Mouse (Mus musculus) cerebellum, postnatal 25 days (tissue): ENCODE measurements around the gene Ropn1l.

Experiments
- DNase-seq, 2 experiments: peaks; one replicate each; pipeline ENCODE4 v3.0.0; 2021; ENCODE audit warnings: mixed read lengths in 2 of 2

Ropn1l gene

DNA sequence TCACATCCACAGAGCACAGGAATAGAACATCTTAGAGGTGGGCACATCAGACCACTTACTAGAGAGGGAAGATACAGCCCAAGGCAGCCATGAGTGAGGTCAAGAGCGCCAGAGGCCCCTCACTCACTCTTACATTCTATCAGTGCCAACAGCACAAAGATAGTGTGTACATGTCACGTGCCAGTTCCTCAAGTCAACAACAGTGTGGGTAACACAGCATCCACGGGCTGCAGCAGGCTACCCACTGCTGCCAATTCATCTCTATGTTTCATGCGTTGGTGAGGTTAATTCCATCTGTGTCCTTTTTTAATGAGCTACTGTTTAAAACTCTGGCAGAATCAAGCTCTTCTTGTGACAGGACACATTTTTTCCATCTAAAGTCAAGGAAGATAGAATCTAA is 10.8 kb downstream of the Ropn1l start:
- no peak for DNase-seq

DNA sequence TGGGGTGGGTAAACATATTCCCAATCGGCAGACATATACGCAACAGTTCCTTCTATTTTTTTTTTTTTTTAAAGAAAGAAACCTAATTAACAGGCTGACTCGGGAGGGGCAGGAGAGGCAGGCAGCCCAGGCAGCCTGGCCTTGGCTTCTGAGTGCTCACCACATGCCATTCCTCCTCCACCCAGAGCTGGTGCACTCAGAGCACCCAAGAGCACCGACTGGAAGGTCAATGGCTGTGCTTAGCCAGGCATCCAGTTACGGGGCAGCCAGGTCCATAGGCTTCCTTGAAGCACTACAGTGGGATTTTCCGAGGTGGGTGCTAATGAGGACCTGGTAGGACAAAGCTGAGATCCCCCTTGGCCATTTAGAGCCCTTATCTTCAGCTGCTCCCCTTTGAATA is 11.5 kb downstream of the Ropn1l start:
- DNase-seq, result no peak

DNA sequence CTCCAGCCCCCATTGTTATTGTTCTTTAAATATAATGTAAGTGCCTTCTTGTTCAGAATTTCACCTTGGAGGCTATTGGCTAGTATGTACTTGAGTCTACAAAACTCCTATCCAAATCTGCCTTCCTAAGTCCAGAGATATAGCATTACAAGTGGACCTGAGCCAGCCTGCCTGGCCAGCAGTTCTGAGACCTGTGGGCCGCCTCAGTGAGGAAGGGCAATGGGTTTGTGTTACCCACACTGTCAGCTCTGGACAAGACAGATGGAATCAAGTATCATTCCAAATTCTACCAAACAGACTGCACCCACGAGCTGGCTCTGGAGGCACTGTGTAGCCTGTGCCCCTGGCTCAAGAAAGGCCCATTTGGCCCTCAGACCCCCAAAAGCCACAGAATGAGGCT is 16.7 kb downstream of the Ropn1l start:
- no peak for DNase-seq

DNA sequence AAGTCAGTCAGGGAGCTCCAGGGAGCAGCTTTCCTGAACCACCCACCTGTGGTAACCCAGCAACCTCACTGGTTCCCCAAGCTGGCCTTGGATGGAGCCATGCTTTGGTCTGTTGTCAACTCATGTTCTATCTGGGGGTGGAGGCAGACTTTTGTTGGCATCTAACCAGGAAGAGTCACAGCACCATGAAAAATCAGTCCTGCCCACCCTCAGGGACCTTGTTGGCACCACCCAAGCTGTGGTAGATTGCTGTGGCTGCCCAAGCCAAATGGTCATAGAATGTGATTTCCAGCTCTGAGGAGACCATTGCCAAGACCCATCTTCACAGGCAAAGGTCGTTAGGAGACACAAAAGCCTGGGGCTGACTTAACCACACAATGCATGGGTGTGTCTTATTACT is 17.5 kb downstream of the Ropn1l start:
- no peak for DNase-seq

DNA sequence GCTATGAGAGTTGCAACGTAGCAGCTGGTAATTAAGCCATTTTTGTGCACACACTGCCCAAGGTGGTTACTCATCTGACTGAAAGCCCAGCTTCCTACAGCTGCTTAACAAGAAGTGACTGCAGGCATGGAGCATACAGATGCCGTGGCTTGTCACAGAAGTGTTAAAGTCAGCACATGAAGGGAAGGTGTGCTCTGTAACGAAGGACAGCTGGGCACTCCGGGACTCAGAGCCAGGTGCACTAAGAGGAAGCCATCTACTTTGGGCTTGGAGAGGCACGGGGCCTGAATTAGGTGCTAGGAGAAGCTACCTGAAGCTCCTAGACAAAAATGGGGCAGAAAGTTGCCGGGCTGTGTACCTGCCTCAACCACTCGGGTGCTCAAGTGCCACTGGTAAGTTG is 19.8 kb downstream of the Ropn1l start:
- DNase-seq, result no peak

DNA sequence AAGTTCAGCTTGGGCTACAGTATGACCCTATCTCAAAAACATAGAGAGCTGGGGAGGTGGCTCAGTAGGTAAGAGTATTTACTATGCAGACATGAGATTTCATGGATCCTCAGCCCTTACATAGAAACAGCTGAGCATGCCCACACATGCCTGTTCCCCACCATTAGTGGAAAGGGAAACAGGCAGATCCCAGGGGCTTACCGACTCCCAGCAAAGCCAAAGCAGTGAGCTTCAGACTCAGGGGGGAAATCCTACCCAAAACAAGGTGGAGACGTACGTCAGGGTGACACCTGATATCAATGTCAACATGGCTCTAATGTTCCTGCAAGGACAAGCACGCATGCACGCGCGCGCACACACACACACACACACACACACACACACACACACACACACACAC is 21.7 kb downstream of the Ropn1l start:
- no peak for DNase-seq

DNA sequence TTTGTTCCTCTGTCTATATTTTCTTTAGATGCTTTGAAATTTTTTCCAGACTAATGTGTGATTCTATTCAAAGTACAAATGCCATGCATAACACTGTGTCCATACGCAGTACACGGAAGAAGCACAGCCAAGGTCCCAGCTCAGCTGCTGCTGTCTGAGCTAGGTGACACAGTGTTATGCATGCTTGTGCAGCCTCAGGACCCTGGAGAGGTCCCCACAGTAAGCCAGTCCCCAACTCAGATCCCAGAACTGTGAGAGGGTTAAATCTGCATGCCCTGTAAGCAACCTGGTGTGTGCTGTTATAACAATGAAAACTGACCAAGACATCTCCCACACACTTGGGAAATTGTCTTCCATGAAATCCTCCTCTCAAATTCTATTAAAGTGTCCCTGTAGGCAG is 23.5 kb downstream of the Ropn1l start:
- no peak for DNase-seq

DNA sequence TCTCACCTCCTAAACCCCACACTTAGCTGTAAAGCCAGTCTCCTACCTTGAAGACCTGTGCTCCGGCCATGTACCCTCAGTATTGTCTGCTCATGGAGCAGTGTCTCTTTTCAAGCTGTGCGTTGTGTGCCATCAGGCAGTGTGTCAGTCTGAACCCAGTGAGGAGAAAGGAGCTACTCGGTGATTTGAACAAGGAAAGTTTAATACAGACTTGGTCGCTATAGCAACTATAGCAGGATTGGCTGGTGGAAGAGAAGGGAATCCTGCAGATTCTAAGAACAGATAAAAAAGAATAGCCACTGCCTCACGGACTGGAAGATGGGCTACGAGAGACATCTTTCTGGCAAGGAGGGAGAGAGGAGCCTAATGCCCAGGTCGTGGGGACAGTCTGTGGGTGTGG is 24.1 kb downstream of the Ropn1l start:
- no peak for DNase-seq

DNA sequence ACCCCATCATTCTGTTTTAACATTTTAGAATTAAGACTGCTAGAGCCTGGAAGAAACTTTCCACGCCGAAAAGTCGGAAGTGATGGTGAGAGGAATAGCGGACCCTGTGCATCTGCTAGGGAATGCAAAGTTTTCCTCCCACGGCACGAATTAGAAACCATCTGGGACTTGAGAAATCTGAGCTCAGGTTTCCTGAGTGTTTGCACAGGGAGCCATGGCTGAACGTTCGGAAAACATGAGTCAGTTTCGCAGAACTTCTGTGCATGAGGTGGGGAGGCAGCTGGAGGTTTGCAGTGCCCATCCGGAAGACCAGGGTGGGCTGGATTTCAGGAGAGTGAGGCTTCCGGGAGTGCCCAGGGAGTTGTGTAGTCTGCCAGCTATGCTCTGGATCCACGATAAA is 25.0 kb downstream of the Ropn1l start:
- DNase-seq, result no peak

DNA sequence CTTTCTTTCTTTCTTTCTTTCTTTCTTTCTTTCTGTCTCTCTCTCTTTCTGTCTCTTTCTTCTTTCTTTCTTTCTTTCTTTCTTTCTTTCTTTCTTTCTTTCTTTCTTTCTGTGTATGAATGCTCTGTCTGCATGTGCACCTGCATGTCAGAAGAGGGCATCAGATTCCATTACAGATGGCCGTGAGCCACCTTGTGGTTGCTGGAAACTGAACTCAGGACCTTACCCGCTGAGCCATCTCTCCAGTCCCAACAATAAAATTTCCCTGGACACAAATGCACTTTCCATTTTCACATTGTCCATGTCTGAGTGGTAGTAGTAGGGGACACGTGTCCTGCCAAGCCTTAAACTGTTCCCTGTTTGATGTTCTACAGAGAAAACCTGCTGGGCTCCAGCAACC is 26.1 kb downstream of the Ropn1l start:
- no peak for DNase-seq

DNA sequence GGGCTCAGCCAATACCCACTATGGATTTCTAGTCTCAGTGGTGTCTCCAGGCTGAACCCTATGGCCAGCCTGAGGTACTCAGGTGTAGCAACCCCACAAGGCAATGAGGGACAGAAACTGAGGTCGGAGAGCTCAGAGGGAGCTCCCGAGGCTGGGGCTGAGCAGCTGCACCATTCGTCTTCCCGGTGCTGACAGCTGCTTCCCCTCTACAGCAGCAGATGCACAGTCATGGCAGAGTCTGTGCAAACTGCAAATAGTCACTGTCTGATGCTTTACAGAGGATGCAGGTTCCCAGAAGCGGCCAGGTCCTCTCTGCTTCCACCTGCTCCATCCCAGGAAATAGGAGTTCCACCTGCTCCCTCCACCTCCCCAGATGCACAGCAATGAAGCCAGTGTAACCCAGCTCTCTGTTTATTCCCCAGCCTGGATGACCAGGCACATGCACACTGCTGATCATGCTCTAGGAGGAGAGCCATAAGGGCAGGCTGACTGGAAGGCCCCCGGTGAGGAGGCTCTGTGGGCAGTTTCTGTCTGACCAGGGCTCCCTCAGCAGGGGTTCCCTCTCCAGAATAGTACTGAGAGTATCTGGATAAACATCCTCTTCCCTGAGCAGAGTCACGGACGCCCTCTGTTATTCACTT is 27.4 kb downstream of the Ropn1l start:
- no peak for DNase-seq

DNA sequence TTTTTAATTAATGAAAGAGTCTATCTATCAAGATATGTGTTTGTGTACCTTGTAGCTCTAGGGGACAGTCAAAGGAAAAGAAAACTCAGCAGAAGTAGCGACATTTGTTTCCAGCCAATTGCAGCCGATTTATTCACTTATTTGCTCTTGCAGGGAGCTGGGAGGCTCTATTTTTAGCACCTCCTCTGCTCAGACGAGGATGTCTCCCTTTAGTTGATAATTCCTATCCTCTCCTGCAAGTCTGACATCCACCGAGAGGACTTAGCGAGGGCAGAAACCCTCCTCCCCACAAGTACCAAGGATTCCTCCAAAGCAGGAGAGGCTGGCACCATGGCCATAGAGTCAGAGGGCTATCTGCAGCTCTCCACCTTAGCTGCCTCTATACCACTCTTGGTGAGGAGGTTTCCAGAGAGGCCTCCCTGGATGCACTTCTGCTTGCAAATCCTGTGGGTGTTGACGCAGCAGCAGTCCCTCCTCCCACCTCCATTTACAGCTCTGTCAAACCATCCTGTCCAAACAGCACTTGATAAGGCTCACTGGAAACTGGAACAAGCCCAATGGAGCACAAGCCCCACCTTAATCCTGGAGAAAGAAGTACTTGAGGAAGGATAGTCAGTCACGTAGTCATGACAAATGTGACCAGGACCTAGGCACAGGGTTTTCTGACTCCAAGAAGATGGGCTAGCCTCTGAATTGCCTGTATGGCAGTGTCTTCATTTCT is 30.7 kb downstream of the Ropn1l start:
- DNase-seq, result no peak

DNA sequence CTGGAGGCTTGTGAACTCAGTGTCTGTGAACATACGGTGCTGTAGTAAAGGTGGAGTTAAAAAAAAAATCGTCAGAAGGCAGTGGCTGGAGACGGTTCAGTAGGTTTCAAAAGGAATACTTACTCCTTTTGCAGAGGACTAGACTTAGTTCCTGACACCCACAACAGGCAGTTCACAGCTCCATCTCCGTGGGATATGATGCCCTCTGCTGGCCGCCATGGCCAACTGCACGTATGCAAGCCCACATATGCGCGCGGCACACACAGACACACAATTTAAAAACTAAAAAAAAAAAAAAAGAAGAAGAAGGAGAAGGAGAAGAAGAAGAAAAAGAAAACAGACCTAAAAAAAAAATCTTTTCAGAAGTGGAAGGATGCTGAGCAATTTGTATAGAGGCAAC is 34.5 kb downstream of the Ropn1l start:
- DNase-seq, result peak; percentile 41 to 66

DNA sequence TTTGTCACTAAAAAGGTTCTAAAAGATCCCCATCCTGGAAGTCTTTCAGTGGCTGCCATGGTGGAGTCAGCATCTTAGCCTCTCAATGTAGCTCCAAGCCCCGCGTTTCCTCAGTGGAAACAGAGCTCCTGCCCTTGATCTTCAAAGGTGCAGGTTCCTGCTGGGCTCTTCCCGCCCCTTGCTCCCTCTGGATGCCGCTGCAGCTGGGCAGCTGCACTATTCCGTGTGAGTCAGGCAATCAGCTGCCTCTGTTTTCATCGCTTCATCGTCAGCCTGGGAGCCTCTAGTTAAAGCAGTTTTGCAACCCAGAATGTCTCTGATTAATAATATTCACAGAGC is 34.9 kb downstream of the Ropn1l start:
- DNase-seq, result peak; percentile 15 to 16

DNA sequence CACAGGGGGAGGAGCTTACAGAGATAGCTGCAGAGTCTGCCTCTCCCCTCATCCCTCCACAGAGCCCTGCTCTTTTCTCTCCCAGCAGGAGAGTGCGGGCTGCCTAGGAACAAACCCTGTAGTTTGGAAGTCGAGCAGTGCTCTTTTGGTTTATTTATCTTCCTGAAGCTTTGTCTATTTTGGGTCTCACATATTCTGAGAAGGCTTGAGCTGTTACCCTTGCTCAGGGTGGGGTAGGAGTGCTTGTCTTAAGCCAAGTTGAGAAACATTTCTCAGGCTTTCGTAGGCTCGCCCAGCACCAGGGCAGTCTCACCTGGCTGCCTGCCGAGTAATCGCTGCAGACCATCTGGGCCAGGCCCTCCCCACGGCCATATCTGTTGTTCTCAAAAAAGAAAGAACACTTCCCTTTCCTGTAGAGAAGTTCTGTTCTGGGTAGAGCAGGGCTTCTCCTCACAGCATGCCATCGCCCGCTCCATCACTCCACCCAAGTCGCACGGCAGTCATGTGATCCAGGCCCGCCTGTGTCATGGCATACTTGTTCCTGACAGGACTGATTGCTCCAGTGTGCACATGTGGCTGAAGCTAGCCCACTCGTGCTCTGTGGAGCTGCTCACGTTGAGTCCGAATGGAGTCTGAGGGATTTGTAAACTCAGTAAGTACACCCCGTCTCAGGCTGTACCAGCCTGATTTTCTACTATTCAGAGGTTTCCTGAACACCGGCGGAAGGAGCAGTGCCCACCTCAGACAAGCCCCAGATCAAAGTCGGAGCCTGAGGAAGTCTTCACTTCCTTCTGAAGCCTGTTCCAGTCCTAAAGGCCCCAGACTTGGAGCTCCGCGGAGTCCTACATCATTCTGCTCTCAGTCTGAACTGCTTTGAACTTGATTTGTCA is 35.5 kb downstream of the Ropn1l start:
- DNase-seq, result peak; percentile 78 to 85

DNA sequence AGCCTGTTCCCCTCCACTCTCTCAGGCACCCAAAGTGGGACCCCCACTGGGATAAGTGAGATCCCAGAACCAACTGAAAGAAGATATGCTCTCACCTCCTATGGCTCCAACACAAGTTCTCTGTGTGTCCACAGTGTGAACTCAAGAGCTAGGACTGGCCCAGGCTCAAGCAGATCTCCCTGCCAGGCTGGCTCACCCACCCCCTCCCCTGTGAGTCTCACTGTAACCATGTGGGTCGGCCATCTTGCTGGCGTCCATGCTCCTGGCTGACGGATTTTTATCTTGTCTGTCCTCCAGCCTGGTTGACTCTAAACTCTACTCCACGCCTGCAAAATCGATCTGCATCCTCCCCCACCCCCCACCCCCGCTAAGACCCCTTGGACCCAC is 36.1 kb downstream of the Ropn1l start:
- peak; percentile 20 to 39 for DNase-seq

DNA sequence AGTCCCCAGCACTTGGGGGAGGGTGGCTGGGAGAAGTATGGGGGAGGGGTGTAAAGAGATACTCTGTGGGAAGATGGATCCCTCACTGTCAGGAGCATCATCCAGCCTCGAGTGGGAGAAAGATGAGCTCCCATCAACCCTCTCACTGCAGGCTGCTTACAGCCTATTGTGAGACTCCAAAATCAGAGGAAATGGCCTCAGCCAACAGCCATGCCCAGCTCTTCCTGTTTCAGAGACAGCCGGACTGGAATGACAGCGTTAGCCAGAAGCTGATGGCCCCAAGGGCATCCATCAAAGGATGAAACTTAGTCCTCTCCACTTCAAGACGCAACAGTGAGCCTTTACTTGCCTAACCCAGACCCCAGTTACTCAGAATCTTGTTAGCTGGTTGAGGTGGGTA is 38.4 kb downstream of the Ropn1l start:
- DNase-seq, result no peak

DNA sequence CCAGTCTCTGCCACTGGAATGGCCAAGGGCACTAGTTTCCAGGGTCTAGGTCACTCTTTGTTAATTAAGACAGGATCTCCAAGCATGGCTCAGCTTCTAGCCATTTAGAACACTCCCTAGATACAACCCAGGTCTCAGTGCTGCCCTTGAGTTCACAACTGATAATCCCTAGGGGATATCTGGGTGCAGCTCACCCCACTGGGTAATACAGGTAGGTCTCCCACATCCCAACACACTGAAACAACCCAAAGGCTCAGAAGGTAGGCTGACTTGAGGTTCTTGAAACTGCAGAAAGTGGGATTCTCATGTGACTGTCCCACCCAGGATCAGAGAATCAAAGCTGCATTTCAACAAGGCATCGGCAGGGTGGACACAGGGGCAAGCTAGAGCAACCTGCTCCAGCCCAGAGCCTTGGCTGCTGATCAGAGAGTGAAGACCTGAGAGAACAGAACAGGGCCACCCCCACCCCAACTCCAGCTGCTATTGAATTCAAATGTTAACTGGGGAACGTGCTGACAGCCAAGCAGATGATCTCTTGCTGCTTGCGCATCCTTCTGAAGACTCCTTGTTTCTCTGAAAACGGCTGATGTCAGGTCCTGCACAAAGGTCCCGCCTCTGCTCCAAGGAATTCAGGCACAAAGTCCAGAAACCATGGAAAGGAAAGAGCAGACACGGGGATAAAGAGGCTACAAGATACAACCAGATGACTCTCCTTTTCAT is 39.2 kb downstream of the Ropn1l start:
- no peak for DNase-seq

DNA sequence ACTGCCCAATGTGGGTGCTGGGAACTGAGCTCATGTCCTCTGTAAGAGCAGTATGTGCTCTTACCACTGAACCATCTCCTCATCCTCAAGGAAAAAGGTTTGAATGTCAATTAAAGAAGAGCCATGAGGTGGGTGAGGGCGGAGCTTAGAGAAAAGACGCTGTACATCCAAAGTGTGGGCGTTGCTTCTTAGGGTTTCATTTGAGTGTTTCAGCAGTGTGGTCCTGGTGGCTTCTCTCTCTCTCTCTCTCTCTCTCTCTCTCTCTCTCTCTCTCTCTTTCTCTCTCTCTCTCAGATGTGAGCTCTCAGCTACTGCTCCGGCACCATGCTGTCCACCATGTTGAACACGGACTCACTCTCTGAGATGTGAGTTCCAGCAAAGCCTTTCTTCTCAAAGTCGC is 39.9 kb downstream of the Ropn1l start:
- no peak for DNase-seq

DNA sequence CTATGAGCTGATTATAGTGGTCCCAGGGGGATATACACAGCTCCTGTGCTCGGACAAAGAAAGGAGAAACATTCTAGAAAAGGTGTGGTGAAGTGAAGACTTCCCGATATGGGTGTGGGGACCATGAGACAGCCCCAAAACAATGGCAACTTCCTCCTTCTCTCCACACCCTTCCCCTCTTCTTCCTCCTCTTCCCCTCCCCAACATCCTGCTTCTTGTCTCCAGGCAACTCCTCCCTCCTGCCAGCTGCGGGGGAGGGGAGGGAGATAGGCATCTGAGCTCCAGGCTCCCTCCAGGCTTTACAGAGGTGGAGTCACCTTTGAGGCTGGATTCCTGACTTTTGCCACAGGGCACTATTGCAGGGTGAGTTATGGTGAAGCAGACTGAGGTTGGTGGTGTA is 40.6 kb downstream of the Ropn1l start:
- DNase-seq, result no peak

DNA sequence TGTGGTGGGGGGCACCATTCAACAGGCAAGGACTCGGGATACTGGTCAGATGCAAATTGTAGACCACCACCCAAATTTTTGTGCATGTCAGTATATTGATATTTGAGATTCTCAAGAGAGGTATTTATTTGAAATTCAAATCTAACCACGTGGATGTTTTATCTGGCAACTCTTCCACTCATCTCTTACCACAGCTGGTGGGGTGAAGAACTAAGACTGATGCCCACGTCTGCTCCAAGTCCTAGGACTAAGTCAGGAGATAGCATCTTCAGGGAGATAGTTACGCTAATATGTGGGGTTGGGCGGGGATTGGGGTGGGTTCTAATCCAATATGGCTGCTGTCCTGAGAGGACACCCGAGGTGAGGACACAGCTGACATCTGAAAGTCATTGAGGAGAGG is 41.1 kb downstream of the Ropn1l start:
- no peak for DNase-seq

DNA sequence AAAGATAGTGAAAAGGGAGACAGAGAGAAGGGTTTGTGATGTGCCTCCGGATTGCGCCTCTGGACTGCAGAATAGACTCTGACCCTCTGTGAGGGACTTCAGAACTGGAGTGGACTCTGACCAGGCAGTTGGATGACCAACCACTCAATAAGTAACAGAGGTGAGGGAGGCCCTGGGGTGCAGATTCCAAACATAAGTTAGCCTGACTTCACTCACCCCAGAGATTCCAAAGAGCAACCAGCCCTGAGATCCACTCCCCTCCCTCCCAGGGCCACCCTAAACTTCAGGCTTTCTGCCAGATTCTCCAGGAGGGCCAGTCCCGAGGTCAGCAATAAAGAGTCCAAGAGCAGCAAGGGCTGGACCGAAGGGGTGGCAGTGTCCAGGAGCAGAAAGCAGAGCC is 46.0 kb downstream of the Ropn1l start:
- no peak for DNase-seq

DNA sequence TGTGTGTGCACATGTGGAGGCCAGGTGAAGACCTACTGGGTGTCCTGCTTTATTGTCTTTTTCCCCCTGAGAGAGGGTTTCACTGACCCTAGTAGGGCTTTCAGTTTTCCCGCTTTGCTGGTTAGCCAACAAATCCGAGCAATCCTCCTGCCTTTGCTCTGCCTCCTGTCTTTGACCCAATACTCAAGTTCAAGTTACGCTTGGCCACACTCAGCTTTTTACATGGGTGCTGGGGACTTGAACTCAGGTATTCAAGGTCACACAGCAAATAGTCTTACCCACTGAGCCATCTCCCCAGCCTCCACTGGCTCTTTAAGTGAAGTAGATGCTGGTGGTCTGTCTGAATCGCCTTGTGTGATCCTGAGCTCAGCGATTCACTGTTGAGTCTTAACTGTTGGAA is 46.7 kb downstream of the Ropn1l start:
- DNase-seq, result no peak
